Mouse (Mus musculus): ENCODE measurements at regions not wholly inside any gene's neighbourhood (a gene's known extent, or its start where the extent isn't known, plus 50 kb on each side); places are given as distances from the start of the nearest gene placed in this dataset.

DNA sequence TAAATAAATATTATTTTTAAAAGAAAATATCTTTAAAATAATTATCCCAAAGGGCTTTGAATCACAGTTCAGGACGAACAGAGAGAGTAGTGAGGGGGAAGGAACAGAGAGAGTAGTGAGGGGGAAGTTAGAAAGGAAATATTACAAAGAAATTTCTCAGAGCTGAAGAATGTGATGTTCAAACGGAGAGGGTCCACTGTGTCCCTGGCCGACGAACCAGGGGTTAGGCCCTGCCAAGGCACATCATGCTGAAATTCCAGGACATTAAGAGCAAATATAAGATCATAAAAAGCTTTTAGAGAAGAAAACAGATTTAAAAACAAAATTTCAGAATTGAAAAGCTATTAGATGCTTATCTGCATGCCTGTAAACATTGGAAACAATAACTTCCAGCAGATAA lies 61.6 kb downstream of the Skor1 start:
- no peak for DNase-seq (ENCODE audit: low spot score)

DNA sequence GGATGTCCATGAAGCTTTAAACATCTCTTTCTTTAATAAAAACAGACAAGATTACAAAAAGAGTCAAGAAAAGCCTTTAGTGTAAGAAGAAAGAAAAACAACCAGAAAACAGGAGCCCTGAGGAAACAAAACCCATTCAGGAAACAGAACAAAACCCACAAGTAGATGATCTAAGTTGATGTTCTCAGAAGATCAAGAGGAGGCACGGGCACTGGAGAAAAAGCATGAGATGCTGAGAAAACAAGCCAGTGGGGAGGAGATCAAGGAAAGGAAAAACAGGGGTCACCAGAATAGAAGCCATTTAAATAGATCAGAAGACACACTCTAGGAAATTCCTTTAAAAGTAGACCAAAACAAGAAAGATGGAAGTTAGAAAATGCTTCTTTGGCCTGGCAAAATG lies 62.1 kb downstream of the Skor1 start:
- no peak for DNase-seq (ENCODE audit: low spot score)

DNA sequence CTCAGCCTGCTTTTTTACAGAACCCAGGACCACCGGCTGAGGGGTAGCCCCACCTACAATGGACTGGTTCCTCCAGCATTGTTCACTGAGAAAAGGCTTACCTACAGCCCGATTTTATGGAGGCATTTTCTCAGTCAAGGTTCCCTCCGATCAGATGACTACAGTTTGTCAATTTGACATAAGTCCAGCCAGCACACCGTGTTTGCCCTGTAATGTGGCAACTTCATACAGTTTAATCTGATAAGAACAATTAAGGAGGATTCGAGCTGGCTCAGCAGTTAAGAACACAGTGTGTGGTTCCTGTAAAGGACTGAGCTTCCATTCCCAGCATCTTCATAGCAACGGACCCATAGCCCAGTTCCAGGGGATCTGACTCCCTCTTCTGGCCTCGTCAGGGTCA lies 65.9 kb downstream of the Skor1 start:
- no peak for DNase-seq (ENCODE audit: low spot score)

DNA sequence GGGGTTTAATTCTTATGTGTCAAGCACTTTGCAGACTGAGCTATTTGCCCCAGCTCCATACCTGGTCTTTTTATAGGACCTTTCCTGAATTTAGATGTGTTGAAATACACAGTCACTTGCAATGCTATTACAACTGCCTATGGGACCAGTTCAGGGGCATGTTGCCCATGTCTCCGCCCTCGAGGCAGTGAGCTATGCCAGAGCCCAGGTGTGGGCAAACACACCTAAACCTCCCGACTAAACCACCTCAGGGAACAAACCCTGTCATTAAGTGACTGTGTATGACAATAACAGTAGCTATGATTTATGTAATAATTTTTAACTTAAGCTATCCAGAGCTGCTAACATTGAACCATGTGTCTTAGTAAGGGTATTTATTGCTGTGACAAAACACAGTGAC lies 66.5 kb downstream of the Skor1 start:
- DNase-seq (ENCODE audit: low spot score): no peak

DNA sequence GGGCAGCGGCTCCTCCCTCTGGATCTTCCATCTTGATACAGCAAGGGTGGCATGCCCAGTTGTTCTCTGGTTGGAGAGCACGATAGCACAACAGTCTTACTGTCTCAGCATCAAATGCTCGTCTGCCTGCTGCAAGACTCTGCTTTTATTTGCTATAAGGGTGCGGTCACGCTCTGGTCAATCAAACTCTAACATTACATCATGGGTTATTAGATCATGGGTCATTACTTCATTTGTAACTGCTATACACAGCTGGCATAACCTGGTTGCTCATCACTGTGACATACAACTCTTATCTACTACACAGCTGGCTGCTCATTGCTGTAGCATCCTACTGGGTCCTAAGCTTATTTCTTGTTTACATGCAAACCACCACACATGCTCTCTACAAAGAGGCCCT lies 68.4 kb downstream of the Skor1 start:
- DNase-seq (ENCODE audit: low spot score): no peak

DNA sequence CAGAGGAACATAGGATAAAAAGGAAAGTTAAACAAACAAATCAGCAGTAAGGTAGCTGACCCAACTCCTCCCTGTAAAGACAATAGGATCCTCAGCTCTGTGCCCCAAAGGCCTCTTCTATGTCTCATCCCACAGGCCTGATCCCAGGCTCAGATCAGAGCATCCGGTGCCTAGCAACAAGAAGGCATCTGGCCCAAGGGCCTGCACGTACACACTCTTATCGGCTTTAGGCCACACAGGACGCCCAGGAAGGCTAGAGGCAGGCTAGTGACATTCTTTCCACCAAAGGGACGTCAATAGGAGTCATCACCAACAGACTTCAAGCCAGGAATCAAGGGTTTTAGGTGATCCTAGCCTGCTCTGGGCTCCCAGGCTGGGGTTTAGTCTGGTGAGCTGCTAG lies 73.5 kb downstream of the Skor1 start:
- no peak for DNase-seq (ENCODE audit: low spot score)

DNA sequence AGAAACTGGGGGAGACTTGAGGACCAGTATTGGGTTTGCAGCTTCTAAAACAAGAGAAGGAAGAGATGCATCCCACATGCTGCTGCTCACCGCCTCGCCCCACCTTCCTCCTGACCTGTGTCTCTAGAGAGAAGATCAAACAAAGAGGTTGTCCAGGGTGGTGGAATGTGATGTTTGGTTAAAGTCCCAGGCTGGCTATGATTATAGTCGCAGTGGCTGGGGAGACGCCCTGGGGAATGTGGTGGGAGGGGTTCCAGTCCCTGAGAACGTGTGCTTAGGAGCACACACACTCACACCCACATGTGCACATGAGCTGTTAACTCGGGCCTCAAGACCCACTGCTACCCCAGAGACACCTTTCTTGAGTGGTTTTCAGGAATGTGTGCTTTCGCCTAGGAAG lies 74.0 kb downstream of the Skor1 start:
- no peak for DNase-seq (ENCODE audit: low spot score)

DNA sequence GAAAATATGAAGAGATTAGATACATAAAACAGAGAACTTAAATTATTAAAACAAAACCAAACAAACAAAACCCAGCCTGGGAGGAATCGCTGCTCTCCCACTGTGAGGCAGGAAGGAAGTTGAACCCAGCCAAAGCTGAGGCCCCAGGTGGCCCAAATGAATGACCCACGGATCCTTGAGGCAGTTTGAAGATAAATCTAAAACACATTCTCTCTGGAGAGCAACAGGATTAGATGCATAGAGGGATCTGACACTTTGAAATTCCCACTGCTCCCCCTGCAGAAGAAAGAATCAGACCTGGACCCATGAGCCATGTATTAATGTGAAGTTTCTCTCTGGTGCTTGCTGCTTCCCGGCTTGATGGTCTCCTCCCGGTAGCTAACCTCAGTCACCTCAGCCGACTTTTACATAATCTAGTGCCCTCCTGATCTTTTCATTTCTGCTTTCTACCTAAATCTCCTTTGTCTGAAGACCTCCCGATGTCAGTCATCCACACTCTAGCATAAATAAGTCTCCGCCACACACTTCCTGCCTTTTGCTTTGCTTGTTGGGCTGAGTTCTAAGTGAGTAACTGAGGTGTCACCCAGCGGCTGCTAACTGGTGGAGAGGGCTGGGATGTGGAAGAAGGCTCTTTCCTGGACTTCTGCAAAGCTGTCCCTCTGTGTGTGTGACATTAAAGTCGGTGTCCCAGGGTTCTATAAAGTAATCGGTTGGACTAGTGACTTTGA lies 74.6 kb downstream of the Skor1 start:
- DNase-seq (ENCODE audit: low spot score): no peak

DNA sequence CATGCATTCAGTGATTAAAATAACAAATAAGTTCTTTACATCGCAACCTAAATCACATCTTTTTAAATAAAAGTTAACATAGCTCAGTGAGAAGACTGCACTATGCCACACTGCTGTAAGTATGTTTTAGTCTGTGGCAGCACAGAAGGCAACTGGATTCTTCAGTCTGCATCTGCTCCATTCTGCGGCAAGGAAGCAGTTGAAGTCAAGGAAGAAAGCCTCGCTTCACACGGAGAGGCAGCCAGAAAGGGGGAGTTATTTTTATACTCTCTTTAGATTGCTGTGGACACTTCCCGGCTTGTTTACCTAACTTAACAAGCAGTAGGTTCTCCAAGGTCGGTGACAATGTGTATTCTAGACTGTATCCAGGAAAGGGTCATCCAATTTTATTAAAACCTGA lies 77.7 kb downstream of the Skor1 start:
- DNase-seq (ENCODE audit: low spot score): no peak

DNA sequence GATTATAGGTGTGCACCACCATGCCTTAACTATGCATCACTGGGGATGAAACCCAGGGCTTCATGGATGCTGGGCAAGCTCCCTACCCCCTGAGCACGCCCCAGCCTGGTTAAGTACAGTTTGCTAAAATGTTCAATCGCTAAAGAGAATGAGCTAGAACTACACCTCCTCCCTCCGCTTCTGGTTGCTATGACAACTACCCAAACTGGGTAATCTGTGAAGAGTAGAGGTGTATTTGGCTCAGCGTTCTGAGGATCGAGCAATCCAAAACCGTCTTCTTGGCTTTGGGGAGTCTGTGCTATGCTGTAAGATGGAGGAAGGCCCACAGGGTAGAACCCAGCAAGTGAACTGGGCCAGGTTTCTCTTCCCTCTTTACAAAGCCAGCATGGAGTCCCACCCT lies 78.8 kb downstream of the Skor1 start:
- no peak for DNase-seq (ENCODE audit: low spot score)

DNA sequence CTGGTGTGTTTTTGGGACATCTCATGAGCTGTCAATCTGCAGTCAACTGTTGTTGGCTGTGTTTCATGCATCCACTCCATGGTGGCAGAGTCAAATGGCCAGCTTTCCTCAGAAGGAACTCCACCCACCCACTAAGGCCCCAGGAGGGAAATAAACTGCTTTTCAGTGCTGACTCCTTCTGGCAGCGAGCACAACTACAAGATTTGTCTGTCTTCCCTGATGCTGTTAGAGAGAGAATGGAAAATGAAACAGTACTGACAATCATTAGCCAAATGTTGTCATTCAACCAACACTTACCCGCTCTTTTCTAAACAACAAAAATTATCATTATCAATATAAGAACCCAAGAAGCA lies 79.3 kb upstream of the Pias1 start:
- DNase-seq (ENCODE audit: low spot score): no peak

DNA sequence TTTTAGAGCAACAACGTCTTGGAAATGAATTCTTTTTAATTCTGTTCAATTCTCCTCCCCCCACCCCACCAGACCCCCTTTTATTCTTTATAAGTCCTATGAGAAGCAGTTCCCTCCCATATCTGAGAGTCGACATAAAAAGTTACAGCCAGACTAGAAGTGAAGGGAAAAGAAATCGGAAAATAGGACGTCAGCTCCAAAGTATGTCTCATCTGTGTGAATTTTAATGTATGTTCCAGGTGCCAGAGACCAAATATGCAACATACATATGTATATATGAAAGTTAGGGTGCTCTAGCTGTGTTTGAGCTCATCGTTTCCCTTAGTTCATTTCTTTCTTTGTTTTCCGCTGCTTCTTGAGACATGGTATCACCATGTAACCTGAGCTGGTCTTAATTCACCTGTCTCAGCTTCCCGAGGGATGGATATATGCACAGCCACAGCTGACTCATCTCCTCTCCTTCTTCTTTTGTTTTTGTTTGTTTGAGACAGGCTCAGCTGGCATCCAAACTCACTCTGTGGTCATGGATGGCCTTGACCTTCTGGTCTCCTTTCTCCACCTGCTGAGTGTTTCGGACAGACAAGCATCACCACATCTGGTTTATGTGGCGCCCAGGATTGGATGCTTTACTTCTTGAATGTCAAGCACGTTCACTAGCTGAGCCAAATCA lies 78.8 kb upstream of the Pias1 start:
- DNase-seq (ENCODE audit: low spot score): no peak

DNA sequence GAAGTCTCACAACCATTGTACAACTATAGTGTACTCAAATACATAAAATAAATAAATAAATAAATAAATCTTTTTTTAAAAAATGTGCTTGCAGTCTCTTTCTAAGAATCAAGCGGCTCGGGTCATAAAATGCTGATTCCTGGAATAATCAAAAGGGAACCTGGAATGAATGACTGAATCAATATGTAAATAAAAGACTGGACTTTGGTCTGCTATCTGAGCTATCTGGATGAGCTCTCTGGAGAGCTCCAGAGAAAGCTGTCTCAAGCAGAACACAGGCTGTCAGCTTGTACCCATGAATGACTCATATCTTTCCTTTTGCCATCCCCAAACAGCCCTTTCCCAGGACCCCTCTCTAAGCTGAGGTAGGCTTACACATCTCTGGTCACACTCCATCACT lies 75.8 kb upstream of the Pias1 start:
- DNase-seq (ENCODE audit: low spot score): no peak

DNA sequence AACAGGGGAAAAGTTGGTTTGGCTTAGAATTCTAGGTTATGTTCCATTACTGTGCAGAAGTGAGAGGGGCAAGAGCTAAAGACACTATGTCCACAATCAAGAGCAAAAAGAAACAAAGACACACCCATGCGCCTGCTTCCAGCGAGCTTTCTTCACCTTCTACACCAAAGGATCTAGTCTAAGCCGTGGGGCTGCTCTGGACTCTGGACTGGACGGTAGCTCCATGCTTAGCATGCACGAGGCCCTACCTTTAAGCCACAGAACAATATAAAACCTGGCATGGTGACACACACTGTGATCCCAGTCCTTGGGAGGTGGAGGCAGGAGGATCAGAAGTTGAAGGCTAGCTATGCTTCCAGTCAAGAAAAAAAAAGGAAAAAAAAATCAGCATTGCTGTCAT lies 73.0 kb upstream of the Pias1 start:
- no peak for DNase-seq (ENCODE audit: low spot score)

DNA sequence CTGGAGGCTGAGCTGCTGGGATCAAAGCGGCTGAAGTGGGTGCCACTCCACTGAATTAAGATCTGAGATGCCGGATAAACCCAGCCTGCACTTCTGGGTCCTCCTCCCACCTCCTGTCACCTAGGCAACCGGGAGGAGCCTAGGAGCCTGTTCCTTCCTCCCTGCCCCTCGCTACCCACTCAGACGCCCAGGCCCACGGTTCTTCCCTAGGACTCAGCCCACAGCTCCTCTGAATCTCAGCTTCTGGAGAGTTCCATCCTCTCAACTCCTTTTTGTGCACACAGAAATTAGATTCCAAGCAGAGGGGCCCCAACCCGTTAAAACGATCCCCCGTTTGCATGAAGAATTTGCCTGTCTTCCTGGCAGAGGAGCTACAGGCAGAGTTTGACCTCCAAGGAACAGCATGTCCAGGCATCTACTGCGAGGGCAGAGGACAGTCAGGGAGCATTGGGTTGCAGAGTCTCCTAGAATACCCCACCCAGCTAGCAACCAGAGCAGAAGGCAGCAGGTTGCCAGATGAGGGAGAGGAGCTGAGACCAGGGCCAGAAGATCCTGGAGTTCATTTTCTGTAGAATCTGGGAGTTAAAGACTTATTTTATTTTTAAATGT lies 71.6 kb upstream of the Pias1 start:
- DNase-seq (ENCODE audit: low spot score): peak; percentile 18

DNA sequence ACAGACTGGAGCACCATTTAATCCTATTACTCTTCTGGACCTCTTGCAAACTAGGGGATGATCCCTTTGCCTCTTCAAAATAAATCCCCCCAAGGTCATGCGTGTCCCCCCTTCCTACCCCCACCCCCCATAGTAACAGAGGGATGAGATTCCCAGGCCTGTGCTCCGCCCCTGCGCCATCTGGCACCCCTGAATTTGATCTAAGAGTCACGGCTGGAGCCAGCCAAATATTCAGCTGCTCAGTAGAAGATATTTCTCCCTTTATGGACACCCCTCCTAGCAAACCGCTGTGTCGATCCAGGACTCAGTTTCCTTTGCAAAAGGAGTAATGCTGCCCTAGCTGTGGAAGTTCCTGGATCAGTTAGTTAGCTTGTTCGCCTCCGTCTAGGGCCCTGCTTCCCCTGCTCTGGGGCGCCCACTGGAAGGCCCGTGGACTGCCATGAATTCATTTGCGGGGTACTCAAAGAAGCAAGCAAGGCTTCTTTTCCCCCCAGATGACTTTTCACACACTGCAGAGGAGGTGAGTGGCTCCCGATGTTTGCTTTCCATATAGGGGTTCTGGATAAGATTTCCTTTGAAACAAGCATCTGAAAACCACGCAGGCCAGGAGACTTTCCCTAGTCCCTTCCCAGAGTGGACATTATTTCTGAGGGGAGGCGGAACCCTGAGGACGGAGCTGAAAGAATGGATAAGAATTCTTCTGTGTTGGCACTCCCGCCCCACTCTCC lies 70.9 kb upstream of the Pias1 start:
- DNase-seq (ENCODE audit: low spot score): no peak

DNA sequence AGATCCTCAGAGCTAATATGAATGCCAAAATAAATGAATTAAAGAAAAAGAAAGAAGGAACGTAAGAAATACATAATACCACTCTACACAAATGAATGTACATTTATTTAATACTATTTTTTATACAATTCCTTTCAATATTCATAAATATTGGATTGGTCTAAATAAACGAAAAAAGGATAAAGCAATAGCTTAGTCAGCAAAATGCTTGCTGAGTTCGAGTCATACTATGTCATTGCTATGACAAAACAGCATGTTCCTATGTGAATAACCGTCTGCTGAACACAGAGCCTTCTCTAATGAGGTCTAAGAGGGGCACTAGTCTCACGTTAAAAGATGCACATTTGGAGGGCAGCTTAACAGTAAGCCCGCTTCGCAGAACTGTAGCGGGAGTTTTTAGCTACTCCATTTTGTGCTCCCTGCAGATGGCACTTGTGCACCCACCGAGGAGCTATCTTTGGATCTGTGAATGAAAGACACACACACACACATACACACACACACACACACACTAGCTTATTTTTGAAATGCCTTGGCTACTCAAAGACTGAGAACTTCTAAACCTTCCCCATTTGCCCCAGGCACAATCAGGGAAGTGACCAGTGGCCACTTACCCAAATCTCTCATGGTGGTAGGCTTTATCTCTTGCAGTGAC lies 69.1 kb upstream of the Pias1 start:
- DNase-seq (ENCODE audit: low spot score): no peak

DNA sequence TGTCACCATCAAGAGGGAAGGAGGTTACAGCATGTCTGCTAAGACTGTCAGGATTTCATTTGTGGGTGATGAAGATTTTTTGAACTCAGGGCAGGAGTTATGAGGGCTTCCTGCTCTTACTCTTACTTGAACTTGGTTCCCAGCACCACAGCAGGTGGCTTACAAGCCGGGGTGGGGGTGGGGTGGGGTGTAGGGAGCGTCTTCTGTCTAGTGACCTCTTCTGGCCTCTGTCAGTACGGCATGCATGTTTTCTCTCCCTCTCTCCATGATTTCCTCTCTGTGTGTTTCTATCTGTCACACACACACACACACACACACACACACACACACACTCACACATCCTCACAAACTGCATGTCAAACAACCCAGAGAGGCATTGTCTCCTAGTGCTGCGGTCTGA lies 64.5 kb upstream of the Pias1 start:
- DNase-seq (ENCODE audit: low spot score): no peak

DNA sequence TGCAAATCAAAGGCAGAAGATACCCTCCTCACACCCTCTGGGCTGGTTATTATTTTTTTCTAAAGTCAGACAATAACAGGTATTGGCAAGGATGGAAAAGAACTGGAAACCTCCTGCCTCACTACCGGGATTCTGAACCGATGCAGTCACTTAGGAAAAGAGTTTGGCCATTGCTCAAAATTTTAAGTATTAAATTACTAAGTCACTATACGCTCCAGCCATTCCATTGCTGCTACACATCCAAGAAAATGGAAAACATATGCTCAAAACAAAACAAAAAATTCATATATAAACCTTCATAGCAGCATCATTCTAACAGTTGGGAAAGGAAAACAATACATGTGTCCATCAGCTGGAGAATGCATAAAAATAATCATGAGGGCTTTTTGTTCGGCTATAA lies 63.9 kb upstream of the Pias1 start:
- DNase-seq (ENCODE audit: low spot score): no peak

DNA sequence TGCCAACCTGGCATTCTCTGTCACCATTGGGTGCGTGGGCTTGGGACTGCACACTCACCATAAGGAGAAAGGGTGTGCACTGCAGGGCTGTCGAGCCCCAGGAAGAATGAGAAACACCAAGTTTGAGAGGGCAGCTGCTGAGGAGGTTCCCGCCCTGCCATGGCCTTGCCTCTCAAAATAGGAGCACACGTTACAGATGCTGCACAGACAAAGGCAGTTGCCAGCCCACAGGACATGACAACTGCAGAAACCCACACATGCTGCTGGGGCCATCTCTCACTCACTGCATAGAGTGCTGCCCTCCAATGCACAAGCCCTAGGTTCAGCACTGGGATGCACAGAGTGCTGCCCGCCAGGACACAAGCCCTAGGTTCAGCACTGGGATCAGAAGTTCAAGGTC lies 61.6 kb upstream of the Pias1 start:
- DNase-seq (ENCODE audit: low spot score): no peak

DNA sequence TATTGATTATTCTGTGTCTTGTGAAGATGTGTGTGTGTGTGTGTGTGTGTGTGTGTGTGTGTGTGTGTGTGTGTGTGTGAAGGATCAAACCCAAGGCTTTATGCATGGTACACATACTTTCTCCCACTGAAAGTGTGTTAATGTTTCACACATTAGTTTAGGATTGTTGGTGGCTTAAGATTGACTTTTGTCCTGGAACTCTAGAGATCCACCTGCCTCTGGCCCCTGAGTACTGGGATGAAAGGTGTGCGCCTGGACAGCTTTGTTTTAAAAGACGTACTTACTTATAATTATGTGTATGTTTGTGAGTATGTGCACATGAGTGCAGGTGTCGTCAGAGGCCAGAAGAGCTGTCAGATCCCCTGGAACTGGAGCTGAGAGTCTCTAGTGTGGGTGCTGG lies 59.3 kb upstream of the Pias1 start:
- DNase-seq (ENCODE audit: low spot score): no peak

DNA sequence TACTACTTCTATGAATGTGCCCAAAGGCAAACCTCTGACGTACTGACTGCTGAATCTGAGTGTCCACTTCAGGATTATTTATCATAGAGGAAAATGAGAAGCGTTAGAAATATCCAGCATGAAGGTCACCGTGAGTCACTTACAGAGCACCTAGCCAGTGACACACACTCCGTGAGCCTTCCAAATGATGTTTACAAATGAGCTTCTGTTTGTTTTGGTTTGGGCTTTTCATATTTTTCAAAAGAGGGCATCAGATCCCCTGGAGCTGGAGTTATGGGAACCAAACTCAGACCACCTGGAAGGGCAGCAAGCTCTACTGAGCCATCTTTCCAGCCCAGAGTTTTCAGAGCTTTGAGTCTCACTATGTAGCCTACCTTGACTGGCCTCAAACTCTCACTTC lies 57.8 kb upstream of the Pias1 start:
- no peak for DNase-seq (ENCODE audit: low spot score)

DNA sequence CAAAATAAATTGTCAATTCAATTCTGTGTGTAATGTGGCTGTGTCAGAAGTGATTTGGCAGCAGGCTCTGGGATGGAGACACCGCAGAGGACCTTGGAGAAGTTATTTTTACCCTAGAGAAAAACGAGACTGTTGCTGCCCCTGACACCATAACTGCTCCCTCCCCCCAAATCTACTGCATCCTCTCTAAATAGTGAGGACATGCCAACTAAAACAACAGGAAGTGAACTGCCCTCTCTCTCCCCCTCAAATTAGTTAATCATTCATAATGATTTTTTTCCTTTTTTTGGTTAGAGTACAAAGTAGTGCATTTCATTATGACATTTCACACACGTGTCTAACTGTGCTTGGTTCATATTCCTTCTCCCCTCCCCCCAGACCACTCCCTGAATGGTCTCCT lies 55.6 kb upstream of the Pias1 start:
- no peak for DNase-seq (ENCODE audit: low spot score)
